Mouse (Mus musculus) C2C12 (cell line): ENCODE data around the gene Rpl34. TPM values are rescaled to one million over a fixed set of nuclear protein-coding genes. Genes with fewer than 3 reads are reported as not detected.
A peak's percentile ranks its signal among the peaks of the same experiment; 100 is the strongest.

Experiments
- H3K27me3 ChIP-seq: one replicate; pipeline ENCODE4 v1.6.1; 2011; ENCODE audit not compliant: control insufficient read depth, insufficient read depth, insufficient read length
- H3K36me3 ChIP-seq: one replicate; pipeline ENCODE4 v1.6.1; 2011; ENCODE audit not compliant: control insufficient read depth, insufficient read depth
- H3K4me3 ChIP-seq: one replicate; pipeline ENCODE4 v1.5.1; 2011; ENCODE audit warnings: mild to moderate bottlenecking, control low read depth; ENCODE audit not compliant: poor library complexity, insufficient read depth, severe bottlenecking
- H3K79me2 ChIP-seq: one replicate; pipeline ENCODE4 v1.6.1; 2011; ENCODE audit not compliant: control insufficient read depth, insufficient read depth
- H3K79me3 ChIP-seq: one replicate; pipeline ENCODE4 v1.6.1; 2011; ENCODE audit warnings: low read depth, control low read depth
- H3ac ChIP-seq: one replicate; pipeline ENCODE3; 2011; ENCODE audit warnings: low read depth; ENCODE audit not compliant: control insufficient read depth, insufficient read length
- CEBPB ChIP-seq: IDR thresholded peaks from one replicate; pipeline ENCODE4 v1.6.1; 2011; ENCODE audit warnings: low read depth, mild to moderate bottlenecking, control low read depth, moderate library complexity
- CTCF ChIP-seq: IDR thresholded peaks from one replicate; pipeline ENCODE4 v1.5.1; 2011; ENCODE audit not compliant: control insufficient read depth, insufficient read depth, insufficient read length
- FOSL1 ChIP-seq: IDR thresholded peaks from one replicate; pipeline ENCODE4 v1.8.0; 2011; ENCODE audit warnings: mild to moderate bottlenecking, low read length; ENCODE audit not compliant: poor library complexity, insufficient read depth, severe bottlenecking
- MAX ChIP-seq: IDR thresholded peaks from one replicate; pipeline ENCODE4 v1.6.1; 2011; ENCODE audit warnings: mild to moderate bottlenecking, control low read depth
- MYOD1 ChIP-seq: IDR thresholded peaks from one replicate; pipeline ENCODE4 v1.6.1; 2011; ENCODE audit warnings: low read depth; ENCODE audit not compliant: control insufficient read depth, insufficient read length
- MYOG ChIP-seq: IDR thresholded peaks from one replicate; pipeline ENCODE4 v1.6.1; 2011; ENCODE audit not compliant: control insufficient read depth, insufficient read length; ENCODE audit errors: extremely low read depth
- USF1 ChIP-seq: IDR thresholded peaks from one replicate; pipeline ENCODE4 v1.6.1; 2011; ENCODE audit warnings: low read depth, mild to moderate bottlenecking, control low read depth, moderate library complexity
- long read RNA-seq, 2 experiments: library from polyadenylated mRNA; unstranded; transcript quantifications; one replicate each; pipeline ENCODE4 v2.0.0; 2019 to 2020
- polyA plus RNA-seq: library from polyadenylated mRNA; unstranded; fragments of >200 nt; fragmentation: generic; extraction: Trizol; gene quantifications from one replicate; pipeline ENCODE4 v1.2.1, GENCODE M21; 2012; ENCODE audit warnings: missing spikeins

Rpl34 gene
- polyA plus RNA-seq = 2,364 TPM
- long read RNA-seq, experiment 1, transcript Rpl34-202 (5 exons, 480 nt) = major isoform, 305 of 386 reads
- long read RNA-seq, experiment 1, transcript Rpl34-201 (5 exons, 624 nt) = minor isoform, 49 of 386 reads
- long read RNA-seq, experiment 1, transcript Rpl34-205 (5 exons, 495 nt) = minor isoform, 13 of 386 reads
- long read RNA-seq, experiment 1, partial matches to known transcripts = 9 of 386 reads
- long read RNA-seq, experiment 1, other reads (novel, unspliced or antisense) = 8 of 386 reads
- long read RNA-seq, experiment 2, transcript Rpl34-202 (5 exons, 480 nt) = major isoform, 96 of 112 reads
- long read RNA-seq, experiment 2, transcript Rpl34-201 (5 exons, 624 nt) = minor isoform, 9 of 112 reads
- long read RNA-seq, experiment 2, partial matches to known transcripts = 4 of 112 reads
- long read RNA-seq, experiment 2, other reads (novel, unspliced or antisense) = 1 of 112 reads

DNA sequence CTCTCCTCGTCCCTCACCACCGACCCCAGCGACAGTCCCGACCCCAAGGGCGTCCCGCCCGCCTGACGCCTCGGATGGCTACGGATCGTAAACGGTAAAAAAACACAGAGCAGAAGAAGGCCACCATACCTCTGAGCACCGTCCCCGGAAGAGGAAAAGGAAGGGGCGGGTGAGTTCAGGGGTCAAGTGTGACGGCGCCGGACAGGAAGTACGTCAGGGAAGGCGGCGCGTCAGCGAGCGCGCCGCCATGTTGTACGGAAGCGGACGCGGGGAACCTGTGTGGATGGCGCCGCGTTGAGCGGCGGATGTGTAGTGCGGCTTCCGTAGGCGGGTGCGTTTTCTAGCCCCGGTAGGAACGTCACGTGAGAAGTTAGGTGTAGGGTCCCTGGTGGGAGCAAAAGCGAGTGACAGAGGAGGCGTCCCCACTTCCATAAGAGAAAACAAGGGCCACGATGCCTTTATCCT is at the start of gene Rpl34:
Gene Rpl34 (minus strand): TSS at position 210 of the 465 bp plus-strand sequence.
- Histone ChIP-seq H3K79me3 (peaks cover 25% of the 10 kb centered on the region), H3K27me3 (no peaks in the 10 kb centered on the region), H3K79me2 (peaks cover 34% of the 10 kb centered on the region), H3K4me3 (peak within 1 kb of the TSS; percentile 95), H3K36me3 (peaks cover 41% of the 10 kb centered on the region), H3ac (peak within 1 kb of the TSS; percentile 77)
- TF ChIP-seq USF1 (peak; percentile 81), CEBPB (no peak), FOSL1 (no peak)

DNA sequence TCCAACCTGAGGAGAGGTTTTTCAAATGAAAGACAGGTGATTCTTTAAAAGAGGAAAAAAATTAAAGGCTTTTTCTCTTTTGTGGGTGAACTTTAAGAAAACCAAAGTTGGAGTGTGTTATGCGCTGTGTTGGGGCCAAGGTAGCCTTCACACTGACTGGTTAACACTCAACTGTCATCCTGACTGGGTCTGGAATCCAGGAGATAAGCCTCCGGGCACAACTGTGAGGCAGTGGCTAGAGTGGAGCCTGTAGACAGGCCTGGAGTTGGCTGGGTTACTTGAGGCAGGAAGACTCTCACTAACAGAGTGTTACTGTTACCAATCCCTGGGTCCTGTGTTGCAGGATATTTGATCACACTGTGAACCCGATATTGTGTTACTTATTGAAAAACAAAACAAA is 38.0 kb upstream of the Rpl34 start:
- TF ChIP-seq MYOD1 (no peak), MAX (no peak), USF1 (no peak), FOSL1 (no peak), CTCF (no peak), CEBPB (no peak), MYOG (no peak)
- Histone ChIP-seq H3K36me3 (no peaks in the 10 kb centered on the region), H3K79me3 (no peaks in the 10 kb centered on the region), H3ac (no peak overlapping the region), H3K27me3 (no peaks in the 10 kb centered on the region), H3K79me2 (no peaks in the 10 kb centered on the region), H3K4me3 (no peak overlapping the region)

DNA sequence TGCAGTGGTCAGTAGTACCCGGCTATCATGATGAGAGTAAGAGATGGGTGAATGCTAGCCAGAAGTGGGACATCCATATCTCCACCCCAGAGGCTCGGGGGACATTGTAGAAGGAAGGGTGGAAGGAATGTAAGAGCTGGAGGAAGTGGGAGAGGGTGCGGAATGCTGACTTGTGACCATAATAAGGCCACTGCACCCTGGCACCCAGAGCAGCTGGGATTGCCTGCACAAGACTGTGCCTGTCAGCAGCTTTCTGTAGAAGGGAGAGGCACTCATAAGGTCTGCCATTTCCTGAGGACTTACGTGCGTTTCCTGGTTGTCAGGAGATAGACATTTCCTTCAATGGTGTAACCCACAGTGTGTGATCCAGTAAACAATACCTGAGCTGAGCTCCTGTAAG is 33.9 kb upstream of the Rpl34 start:
- TF ChIP-seq FOSL1 = no peak
- no peak for TF ChIP-seq CEBPB
- no peak for TF ChIP-seq MYOD1
- TF ChIP-seq MAX = no peak
- Histone ChIP-seq H3K36me3 (no peaks in the 10 kb centered on the region), H3ac (no peak overlapping the region)

DNA sequence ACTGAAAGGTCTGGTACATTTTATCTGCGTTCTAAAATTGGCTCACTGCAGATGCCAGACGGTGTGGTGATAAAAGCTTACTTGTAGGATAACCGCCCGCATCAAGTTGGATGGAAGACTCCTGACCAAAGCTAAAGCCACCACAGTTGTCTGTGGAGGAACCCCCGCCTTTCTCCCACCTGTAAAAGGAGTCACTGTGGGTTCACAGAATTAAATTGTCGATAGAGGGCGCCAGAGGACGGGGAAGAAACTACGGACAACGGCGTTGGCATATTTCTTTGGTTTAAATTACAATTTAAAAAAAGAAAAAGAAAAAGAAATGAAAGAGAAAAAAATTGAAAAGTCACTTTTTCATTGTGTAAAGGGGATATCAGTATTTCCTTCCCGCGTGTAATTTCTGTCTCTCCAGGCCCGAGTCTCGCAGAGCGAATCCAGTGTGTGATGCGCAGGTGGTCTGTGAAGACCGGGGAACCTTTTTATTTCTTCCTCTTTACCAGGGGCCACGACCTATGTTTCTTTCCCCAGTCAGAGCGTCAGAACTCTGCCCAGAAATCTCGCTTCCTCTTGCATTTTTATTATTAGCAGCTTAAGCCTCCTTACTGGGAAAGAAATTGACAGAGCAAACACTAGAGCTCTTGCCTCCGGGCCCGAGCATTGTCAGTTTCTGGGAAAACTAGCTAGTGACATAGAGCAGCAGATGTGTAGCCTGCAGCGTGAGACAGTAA is 30.7 kb upstream of the Rpl34 start:
- H3K79me2 ChIP-seq = no peaks in the 10 kb centered on the region
- peaks cover 5% of the 10 kb centered on the region for H3K27me3 ChIP-seq
- no peak overlapping the region for H3ac ChIP-seq
- TF ChIP-seq USF1 = no peak
- no peak for TF ChIP-seq MAX
- no peak for TF ChIP-seq MYOG
- no peak for TF ChIP-seq CTCF
- TF ChIP-seq CEBPB = no peak
- TF ChIP-seq FOSL1 = no peak
- no peak for TF ChIP-seq MYOD1
- H3K4me3 ChIP-seq = no peak overlapping the region
- no peaks in the 10 kb centered on the region for H3K79me3 ChIP-seq
- no peaks in the 10 kb centered on the region for H3K36me3 ChIP-seq

More for the DNA sequence above, 33.9 kb upstream of the Rpl34 start:
- Histone ChIP-seq H3K27me3 (peaks cover 4% of the 10 kb centered on the region), H3K79me2 (no peaks in the 10 kb centered on the region), H3K79me3 (no peaks in the 10 kb centered on the region), H3K4me3 (no peak overlapping the region)

DNA sequence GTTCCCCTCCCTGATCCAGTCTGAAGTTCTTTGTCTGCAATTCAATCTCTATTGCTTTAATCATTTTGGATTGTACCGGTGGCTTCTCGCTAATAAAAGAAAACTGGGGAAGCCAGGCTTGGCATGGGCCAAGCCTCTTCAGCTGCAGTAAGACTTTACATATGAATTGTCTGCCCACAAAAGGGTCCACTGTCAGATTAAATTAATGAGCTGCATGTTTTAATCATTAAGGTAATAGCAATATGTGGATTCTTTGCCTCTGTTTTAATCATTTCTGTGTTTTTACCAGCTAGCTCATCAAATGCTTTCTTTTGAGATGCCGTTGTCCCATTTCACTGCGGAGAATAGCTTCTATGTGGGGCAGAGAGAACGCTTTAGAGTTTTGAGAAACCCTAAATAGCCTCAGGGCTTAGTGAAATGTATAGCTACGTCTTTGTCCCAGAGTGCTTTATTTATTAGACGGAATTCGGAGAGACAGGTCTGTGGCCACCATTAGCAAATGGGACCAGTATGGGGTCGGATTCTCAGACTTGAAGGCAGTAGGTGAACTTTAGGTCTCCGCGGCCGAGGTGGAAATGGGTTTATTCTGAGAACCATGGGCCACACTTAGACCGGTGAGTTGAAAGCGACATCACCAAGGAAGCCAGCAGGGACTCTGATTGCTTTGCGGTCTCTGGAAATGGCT is 28.1 kb upstream of the Rpl34 start:
- Histone ChIP-seq H3K79me3 (no peaks in the 10 kb centered on the region), H3K79me2 (no peaks in the 10 kb centered on the region), H3K27me3 (peaks cover 7% of the 10 kb centered on the region), H3K4me3 (no peak overlapping the region), H3K36me3 (no peaks in the 10 kb centered on the region), H3ac (no peak overlapping the region)
- no peak for TF ChIP-seq CTCF
- TF ChIP-seq CEBPB = no peak
- no peak for TF ChIP-seq USF1
- no peak for TF ChIP-seq FOSL1
- no peak for TF ChIP-seq MYOG
- TF ChIP-seq MYOD1 = no peak
- TF ChIP-seq MAX = no peak

DNA sequence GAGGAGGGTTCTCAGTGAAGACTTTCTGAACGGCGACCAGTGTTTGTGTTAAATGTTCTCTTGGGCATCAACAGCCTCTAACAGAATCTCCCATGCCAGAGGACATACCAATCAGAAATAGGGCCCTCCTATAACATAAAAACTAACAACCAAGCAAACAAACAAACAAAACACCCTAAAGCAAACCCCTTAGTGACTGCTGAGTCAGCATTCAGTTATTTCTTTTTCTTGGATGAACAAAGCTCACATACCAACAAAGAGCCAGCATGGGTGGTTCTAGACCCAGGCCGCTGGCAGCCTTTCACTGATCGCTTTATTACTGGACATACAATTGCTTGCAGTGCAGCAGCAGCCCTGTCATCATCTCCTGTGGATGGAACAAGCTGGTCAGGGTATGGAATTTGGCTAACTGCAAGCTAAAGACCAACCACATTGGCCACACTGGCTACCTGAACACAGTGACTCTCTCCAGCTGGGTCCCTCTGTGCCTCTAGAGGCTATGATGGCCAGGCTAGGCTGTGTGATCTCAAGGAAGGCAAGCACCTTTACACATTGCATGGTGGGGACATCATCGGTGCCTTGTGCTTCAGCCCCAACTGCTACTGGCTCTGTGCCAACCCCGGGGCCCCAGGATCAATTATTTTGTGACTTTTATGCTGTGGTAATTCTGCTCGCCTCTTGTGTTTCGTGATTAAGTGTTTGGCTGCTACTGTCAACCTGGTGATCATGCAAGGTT is 27.1 kb upstream of the Rpl34 start:
- TF ChIP-seq FOSL1 (no peak), MYOD1 (no peak), MAX (no peak), MYOG (no peak), CTCF (no peak), CEBPB (no peak), USF1 (no peak)
- no peaks in the 10 kb centered on the region for H3K79me2 ChIP-seq
- no peak overlapping the region for H3ac ChIP-seq
- no peaks in the 10 kb centered on the region for H3K79me3 ChIP-seq
- H3K4me3 ChIP-seq = no peak overlapping the region
- no peaks in the 10 kb centered on the region for H3K36me3 ChIP-seq
- H3K27me3 ChIP-seq = peaks cover 7% of the 10 kb centered on the region
